Mouse (Mus musculus) limb, embryonic 10.5 days (tissue): Measurements from ENCODE around the gene Ccdc9. TPM values are rescaled to one million over a fixed set of nuclear protein-coding genes. Genes with fewer than 3 reads are reported as not detected.
A peak's percentile ranks its signal among the peaks of the same experiment; 100 is the strongest.
"Not testable (repeated sequence)": the region's sequence is repeated elsewhere in the genome, so short reads cannot be mapped to it uniquely, and the experiment has no call there.

Source experiments
- DNase-seq: peaks from one replicate; pipeline ENCODE4 v3.0.0-alpha.2; 2017; ENCODE audit warnings: low spot score
- H3K27ac ChIP-seq: fragments of 300-500 bp; sonication (generic); 2 replicates; pipeline ENCODE4 v1.5.1; 2016; ENCODE audit warnings: mild to moderate bottlenecking
- H3K27me3 ChIP-seq: fragments of 300-500 bp; sonication (generic); 2 replicates; pipeline ENCODE4 v1.6.1; 2016; ENCODE audit warnings: low read depth, mild to moderate bottlenecking; ENCODE audit not compliant: poor library complexity, severe bottlenecking
- H3K36me3 ChIP-seq: fragments of 300-500 bp; sonication (generic); 2 replicates; pipeline ENCODE4 v1.6.1; 2016; ENCODE audit warnings: mild to moderate bottlenecking, moderate library complexity
- H3K4me1 ChIP-seq: fragments of 300-500 bp; sonication (generic); 2 replicates; pipeline ENCODE4 v1.6.1; 2016
- H3K4me3 ChIP-seq: fragments of 300-500 bp; sonication (generic); 2 replicates; pipeline ENCODE4 v1.5.1; 2016; ENCODE audit warnings: mild to moderate bottlenecking, moderate library complexity
- H3K9me3 ChIP-seq: fragments of 300-500 bp; sonication (generic); replicated peaks from 2 replicates; pipeline ENCODE4 v1.6.1; 2016; ENCODE audit warnings: mild to moderate bottlenecking
- WGBS: fragments of 180-500 bp; shearing (Covaris S2); methylation state at CpG from one replicate; pipeline ENCODE4 v1.1.7; 2016; 5-methylcytosine and 5-hydroxymethylcytosine counted together
- polyA plus RNA-seq: library from polyadenylated mRNA; unstranded; fragments of >200 nt; fragmentation: Nextera tagmentation; extraction: Ambion mirVana; gene quantifications from 2 replicates; pipeline ENCODE4 v1.2.1, GENCODE M21; 2016

Gene Ccdc9
- polyA plus RNA-seq, 1 experiment from 2014 or later: 36.3 TPM

DNA sequence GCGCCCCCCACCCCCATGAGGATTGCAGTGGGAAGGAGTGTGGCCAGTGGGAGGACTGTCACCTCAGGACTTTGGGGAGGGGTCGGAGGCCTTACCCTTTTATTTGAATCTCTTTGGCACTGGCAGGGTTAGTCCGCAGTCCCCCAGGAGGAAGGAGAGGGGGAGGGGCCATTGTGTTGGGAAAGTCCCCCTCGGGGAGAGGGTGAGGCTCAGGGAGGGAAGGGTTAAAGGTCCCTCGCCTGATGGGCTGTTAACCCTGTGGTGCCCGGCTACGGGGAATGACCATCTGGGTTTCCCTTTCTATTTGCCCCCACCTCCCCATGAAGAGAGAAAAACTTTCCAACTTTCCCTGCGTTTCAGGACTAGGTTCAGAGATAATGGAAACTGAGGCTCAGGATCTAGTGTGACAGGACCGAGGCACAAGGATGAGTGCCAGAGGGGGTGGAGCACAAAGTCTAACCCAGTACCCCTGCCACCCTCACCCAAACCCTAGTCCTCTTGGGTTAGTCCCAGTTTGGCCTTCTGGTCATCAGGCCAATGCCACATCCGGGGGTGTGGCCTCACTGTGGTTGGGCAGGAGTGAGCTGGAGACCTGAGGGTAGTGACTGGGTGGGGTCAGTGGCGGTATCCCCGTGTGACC lies 26.2 kb upstream of the Ccdc9 start:
- H3K27ac ChIP-seq: peak overlapping the region; percentile 95
- H3K27me3 ChIP-seq: no peaks in the 10 kb centered on the region
- H3K9me3 ChIP-seq: no peaks in the 10 kb centered on the region
- peaks cover 15% of the 10 kb centered on the region for H3K36me3 ChIP-seq
- WGBS: under 1% methylated on average over 12 of the region's 12 CpGs
- H3K4me3 ChIP-seq: peak overlapping the region; percentile 78
- DNase-seq: peak; percentile 90
- H3K4me1 ChIP-seq: peaks cover 75% of the 10 kb centered on the region

DNA sequence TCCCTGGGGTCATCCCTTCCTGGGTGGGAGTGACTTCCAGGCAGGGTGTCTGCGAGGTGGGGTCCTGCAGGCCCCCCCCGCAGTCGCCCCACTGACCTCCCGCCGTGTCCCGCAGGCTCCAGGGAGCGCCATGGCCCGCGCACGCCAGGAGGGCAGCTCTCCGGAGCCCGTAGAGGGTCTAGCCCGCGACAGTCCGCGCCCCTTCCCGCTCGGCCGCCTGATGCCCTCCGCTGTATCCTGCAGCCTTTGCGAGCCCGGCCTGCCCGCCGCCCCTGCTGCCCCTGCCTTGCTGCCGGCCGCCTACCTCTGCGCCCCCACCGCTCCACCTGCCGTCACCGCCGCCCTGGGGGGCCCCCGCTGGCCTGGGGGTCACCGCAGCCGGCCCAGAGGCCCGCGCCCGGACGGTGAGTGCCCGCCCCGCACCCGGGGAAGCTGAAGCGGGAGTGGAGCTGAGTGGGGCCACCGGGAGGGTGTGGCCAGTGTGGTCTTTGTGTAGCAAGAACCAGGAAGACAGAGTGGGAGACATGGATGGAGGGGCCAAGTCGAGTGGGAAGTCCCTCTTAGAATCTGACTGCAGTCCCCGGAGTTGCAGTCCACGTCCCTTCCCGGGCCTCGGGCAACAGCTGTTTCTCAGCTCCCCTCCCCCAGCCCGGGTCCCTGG lies 25.5 kb upstream of the Ccdc9 start:
- under 1% methylated on average over 48 of the region's 49 CpGs for WGBS
- Histone ChIP-seq H3K9me3 (no peaks in the 10 kb centered on the region), H3K4me1 (peaks cover 75% of the 10 kb centered on the region), H3K36me3 (peaks cover 9% of the 10 kb centered on the region), H3K4me3 (peak overlapping the region; percentile 78), H3K27ac (peak overlapping the region; percentile 95), H3K27me3 (no peaks in the 10 kb centered on the region)
- DNase-seq: peak; percentile 68

DNA sequence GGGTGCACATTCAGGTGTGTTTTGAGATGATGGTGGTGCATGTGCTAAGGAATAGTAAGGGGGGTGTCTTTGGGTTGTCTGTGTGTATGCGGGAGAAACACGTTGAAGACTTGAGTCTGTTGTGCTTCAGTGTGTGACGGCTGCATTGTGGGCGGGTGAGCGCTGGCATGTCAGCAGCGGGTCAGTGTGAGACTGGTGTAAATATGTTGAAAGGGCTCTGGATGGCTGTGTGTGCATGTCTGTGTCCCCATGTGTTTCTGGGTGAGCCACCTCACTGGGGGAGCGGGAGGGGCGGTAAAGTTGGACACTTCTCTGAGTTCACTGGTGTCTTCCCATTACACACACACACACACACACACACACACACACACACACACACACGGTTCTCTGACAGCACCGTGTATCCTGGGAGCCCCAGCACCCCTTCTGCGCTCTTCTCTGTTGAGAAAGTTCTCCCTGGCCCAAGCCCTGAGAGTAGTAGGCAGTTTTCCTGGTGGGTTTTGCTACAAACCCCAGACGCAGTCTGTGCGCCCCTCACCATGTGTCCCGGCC lies 24.9 kb upstream of the Ccdc9 start:
- H3K4me3 ChIP-seq: peak overlapping the region; percentile 78
- no peaks in the 10 kb centered on the region for H3K9me3 ChIP-seq
- H3K27ac ChIP-seq: peak overlapping the region; percentile 95
- H3K4me1 ChIP-seq: peaks cover 75% of the 10 kb centered on the region
- H3K36me3 ChIP-seq: peaks cover 2% of the 10 kb centered on the region; the same call in 1 of the 2 replicates
- peak; percentile 48 for DNase-seq
- under 1% methylated on average over 14 of the region's 14 CpGs for WGBS
- no peaks in the 10 kb centered on the region for H3K27me3 ChIP-seq

DNA sequence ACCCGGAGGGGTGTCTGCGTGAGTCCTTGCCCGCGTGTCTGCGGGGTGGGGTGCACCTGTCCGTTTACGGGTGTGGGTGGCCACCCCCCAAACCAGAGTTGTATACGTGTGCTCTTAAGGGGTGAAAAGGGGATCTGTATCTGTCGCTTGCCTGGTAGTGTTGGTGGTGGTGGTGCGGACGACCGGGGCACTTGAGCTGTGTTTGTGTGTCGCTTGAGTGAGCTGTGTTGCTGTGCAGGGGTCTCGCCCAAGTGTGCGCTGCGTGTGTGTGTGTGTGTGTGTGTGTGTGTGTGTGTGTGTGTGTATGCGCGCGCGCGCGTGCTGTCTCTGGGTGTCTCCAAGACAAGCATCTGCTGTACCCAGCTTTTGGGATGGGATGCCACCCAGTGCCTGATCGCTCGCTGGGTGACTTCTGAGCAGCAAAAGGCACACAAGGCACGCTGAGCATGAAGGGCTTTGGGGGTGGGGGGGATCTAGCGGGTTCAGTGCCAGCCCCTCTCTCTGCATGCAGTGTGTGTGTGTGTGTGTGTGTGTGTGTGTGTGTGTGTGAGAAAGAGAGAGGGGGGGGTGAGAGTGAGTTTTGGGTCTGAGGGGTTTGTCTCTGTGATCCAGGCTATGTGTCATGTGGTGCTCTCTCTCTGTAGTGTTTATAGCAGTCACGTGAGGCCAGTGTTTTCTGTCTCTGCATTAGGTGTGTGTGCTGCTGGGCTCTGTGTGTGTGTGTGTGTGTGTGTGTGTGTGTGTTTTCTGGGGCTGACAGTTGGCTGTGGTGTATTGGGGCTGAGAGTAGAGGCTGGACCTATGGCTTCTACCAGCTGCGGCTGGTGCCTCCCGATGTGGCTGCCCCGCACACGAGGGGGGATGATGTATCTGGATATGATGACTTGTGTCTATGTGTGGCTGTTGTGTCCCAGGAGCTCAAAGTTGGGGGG lies 24.2 kb upstream of the Ccdc9 start:
- peak overlapping the region; percentile 95; the same call in 1 of the 2 replicates for H3K27ac ChIP-seq

GRCm38 (mm10) chr7:16310020-16310520 lies 23.5 kb upstream of the Ccdc9 start:
- Histone ChIP-seq H3K27me3 (no peaks in the 10 kb centered on the region), H3K36me3 (no peaks in the 10 kb centered on the region), H3K9me3 (no peaks in the 10 kb centered on the region), H3K4me1 (peaks cover 68% of the 10 kb centered on the region), H3K4me3 (peak overlapping the region; percentile 78), H3K27ac (peak overlapping the region; percentile 77)
- under 1% methylated on average over 50 of the region's 56 CpGs for WGBS
- peak; percentile 85 for DNase-seq

More for the DNA sequence above, 24.2 kb upstream of the Ccdc9 start:
- peak; percentile 63 for DNase-seq
- Histone ChIP-seq H3K36me3 (no peaks in the 10 kb centered on the region), H3K4me1 (peaks cover 75% of the 10 kb centered on the region), H3K9me3 (no peaks in the 10 kb centered on the region), H3K4me3 (peak overlapping the region; percentile 78), H3K27me3 (no peaks in the 10 kb centered on the region)
- WGBS: 3% methylated on average over 24 of the region's 31 CpGs

DNA sequence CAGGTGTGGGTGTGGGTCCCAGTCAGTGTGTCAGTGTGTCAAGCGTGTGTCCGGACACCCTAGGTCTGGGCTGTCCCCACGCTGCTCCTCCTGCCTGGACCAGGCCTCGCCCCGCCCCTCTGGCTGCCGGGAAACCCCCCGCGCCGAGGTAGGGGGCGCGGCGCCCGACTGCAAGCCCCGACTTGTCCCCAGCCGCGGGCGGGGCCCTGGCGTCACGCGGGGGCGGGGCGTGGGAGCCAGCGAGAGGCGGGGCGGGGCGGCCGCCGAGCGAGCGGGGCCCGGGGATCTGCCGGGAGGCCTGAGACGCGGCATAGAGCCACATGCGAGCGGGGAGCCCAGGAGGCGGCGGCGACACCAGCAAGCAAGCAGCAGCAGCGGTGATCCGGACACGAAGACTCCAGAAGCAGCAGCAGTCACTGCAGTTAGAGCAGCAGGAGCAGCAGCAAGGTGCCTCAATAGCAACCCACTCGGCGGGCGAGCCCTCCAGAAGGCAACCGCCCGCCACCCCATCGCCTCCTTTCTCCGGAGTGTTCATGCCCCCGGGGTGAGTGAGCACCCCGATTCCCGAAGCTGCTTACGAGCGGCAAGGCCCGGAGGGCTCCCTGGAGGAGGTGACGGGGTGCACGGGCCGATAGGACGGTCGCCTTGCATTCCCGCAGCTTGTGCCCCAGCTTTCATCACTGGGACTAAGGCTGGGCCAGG lies 22.9 kb upstream of the Ccdc9 start:
- peaks cover 63% of the 10 kb centered on the region for H3K4me1 ChIP-seq
- H3K27me3 ChIP-seq: no peaks in the 10 kb centered on the region
- H3K36me3 ChIP-seq: no peaks in the 10 kb centered on the region
- WGBS: under 1% methylated on average over 61 of the region's 61 CpGs
- DNase-seq: peak; percentile 86
- no peaks in the 10 kb centered on the region for H3K9me3 ChIP-seq
- H3K4me3 ChIP-seq: peak overlapping the region; percentile 78
- peak overlapping the region; percentile 77 for H3K27ac ChIP-seq

- Histone ChIP-seq H3K4me3 (peak overlapping the region; percentile 78), H3K36me3 (no peaks in the 10 kb centered on the region), H3K4me1 (peaks cover 55% of the 10 kb centered on the region), H3K27ac (peak overlapping the region; percentile 77; the same call in 1 of the 2 replicates), H3K27me3 (no peaks in the 10 kb centered on the region), H3K9me3 (no peaks in the 10 kb centered on the region)
- 46% methylated on average over 16 of the region's 16 CpGs for WGBS
- DNase-seq: no peak
These were observed 22.1 kb upstream of the Ccdc9 start for GRCm38 (mm10) chr7:16308555-16309317.

DNA sequence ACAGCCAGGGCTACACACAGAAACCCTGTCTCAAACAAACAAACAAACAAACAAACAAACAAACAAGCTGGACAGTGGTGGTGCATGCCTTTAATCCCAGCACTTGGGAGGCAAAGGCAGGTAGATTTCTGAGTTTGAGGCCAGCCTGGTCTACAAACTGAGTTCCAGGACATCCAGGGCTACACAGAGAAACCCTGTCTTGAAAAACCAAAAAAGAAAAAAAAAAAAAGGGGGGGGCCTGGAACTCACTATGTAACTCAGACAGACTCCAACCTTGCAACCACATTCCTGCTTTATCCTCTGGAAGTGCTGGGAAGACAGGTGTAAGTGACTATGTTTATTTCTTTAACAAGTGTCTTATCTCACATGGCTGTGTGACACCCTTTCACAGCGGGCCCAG lies 21.5 kb upstream of the Ccdc9 start, which contains the start of gene Bbc3:
Gene Bbc3, plus strand, starts transcription at position 301 of the 400 bp plus-strand sequence.
- Histone ChIP-seq H3K4me1 (peaks cover 49% of the 10 kb centered on the region), H3K27ac (peak within 1 kb of the TSS; percentile 77), H3K4me3 (peak within 1 kb of the TSS; percentile 78)
- WGBS: 47% methylated on average over 1 of the region's 1 CpGs
- not testable (repeated sequence) for H3K27me3 ChIP-seq, H3K36me3 ChIP-seq, H3K9me3 ChIP-seq, DNase-seq

DNA sequence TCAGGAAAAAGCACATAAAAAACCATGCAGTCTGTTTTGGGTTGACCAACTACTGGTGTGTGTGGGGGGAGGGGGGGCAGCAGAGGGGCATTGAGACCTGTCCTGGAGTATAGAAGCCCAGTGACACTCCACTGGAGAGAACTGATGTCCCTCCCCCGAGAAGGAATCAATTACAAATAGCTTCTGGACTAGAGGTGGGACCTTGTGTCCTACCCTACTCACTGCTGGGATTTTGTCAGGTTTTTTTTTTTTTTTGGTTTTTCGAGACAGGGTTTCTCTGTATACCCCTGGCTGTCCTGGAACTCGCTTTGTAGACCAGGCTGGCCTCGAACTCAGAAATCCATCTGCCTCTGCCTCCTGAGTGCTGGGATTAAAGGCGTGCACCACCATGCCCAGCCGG lies 20.5 kb upstream of the Ccdc9 start:
- not testable (repeated sequence) for DNase-seq, H3K27ac ChIP-seq, H3K27me3 ChIP-seq, H3K4me3 ChIP-seq, H3K9me3 ChIP-seq, H3K36me3 ChIP-seq
- WGBS: 75% methylated on average over 6 of the region's 6 CpGs
- peaks cover 39% of the 10 kb centered on the region for H3K4me1 ChIP-seq

DNA sequence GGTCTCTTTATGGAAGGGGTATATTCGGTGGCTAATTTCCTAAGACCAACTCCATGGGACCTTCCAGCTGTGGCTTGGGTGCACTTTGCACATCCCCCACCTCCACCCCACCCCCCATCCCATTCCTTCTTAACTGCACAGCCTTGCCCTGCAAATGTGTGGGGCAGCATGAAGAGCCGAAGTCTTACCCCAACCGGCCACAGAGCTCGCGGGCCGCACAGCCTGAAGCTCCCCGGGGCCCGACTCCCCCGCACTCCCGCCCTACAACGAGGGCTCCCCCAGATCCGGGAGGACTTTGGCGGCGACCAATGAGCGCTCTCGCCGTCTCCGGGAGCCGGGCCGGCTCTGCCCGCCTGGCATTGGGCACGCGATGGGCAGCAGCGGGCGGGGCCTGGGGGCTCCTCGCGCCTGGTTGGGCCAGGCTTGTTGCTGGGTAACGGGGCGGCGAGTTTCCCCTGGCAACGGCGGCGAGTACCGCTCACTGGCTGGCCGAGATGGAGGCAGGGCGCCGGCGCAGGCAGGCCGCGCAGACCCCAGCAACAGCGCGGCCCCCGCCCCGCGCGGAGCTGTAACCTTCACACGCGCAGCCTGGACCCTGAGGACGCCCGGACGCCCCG lies 12.9 kb upstream of the Ccdc9 start:
- Histone ChIP-seq H3K27ac (peak overlapping the region; percentile 87), H3K4me1 (peaks cover 50% of the 10 kb centered on the region), H3K27me3 (no peaks in the 10 kb centered on the region), H3K4me3 (peak overlapping the region; percentile 58), H3K36me3 (no peaks in the 10 kb centered on the region), H3K9me3 (no peaks in the 10 kb centered on the region)
- peak; percentile 94 for DNase-seq
- under 1% methylated on average over 52 of the region's 52 CpGs for WGBS

GRCm38 (mm10) chr7:16298927-16299326 lies 12.3 kb upstream of the Ccdc9 start:
- Histone ChIP-seq H3K27ac (peak overlapping the region; percentile 87), H3K4me3 (peak overlapping the region; percentile 58), H3K27me3 (no peaks in the 10 kb centered on the region), H3K36me3 (no peaks in the 10 kb centered on the region), H3K9me3 (no peaks in the 10 kb centered on the region), H3K4me1 (peaks cover 50% of the 10 kb centered on the region)
- WGBS: 82% methylated on average over 5 of the region's 5 CpGs
- no peak for DNase-seq
